Mouse (Mus musculus): ENCODE results near the gene Sumf2. TPM values are rescaled to one million over a fixed set of nuclear protein-coding genes. Genes with fewer than 3 reads are reported as not detected.

The Sumf2 gene
- polyA plus RNA-seq, 1 experiment from 2014 or later: 54.0 TPM

DNA sequence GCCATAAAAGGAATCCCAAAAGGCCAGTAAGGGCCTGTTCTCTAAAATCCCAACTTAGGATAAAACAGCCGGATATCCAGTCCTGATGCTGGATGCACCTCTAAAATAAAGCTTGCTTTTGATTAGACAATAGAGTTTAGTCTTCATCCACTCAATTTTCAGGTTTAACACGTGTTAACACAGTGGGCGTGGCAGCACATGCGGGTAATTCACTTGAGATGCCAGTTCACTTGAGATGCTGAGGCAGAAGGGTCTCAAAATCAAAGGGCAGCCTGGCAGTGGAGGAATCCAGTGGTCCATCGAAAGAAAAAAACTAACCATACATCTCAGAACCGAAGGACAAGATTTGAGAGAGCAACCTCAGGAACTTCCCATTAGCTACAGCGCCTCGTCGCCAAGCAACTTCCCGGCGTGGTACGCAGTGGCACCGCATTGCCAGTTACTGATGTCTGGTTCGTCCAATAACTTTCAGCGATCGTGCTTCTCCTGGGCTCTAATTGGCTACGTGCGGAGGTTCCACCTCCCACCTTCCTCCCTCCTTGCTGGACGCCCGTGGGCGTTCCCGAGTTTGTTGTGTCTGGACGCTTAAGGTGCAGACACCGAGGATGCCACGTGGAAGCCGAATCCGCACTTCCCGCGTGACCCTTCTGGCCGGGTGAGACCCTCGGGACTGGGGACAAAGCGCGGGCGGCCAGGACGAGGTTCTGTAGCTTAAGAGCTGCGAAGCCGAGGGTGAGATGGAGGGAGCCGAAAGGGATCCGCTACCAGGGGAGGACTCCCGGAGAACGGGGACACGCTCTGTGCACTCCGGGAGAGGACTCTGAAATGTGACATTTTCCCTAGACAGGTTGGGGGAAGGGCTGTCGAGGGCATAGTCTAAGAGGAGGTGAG, 48.7 kb downstream of the Sumf2 start, which contains the start of gene Zbed5:
Gene Zbed5 (plus strand): TSS at position 526 of the 891 bp plus-strand sequence.
- peak within 1 kb of the TSS; percentile 66 for H3K4me2 ChIP-seq (replicated peaks; ENCODE audit: low read depth, low read length)
- no peaks in the 10 kb centered on the region for H3K36me3 ChIP-seq (ENCODE audit: insufficient read depth, low read length)
- WGBS: 2% methylated on average over 44 of the region's 44 CpGs

GRCm38 (mm10) chr5:129898449-129898848, 51.7 kb downstream of the Sumf2 start, which contains the start of gene Phkg1:
TSS of gene Phkg1 (minus strand) at chr5:129898549.
- ATAC-seq (ENCODE audit: low FRiP score, low TSS enrichment): no peak
- H3K27me3 ChIP-seq (ENCODE audit: insufficient read depth, low read length): no peaks in the 10 kb centered on the region
- peaks cover 13% of the 10 kb centered on the region for H3K4me1 ChIP-seq (ENCODE audit: insufficient read depth, low read length)
- H3K27ac ChIP-seq (ENCODE audit: low read length): no peak within 1 kb of the TSS
- no peak within 1 kb of the TSS for H3K4me2 ChIP-seq (replicated peaks; ENCODE audit: low read depth, low read length)
- H3K36me3 ChIP-seq (ENCODE audit: insufficient read depth, low read length): peaks cover 8% of the 10 kb centered on the region
- no peak within 1 kb of the TSS for H3K9ac ChIP-seq (replicated peaks; ENCODE audit: low read length)
- no peak within 1 kb of the TSS for H3K4me3 ChIP-seq (ENCODE audit: low read length)
- 87% methylated on average over 1 of the region's 1 CpGs for WGBS
- no peaks in the 10 kb centered on the region for H3K9me3 ChIP-seq (ENCODE audit: low read length)

More for the DNA sequence above, 48.7 kb downstream of the Sumf2 start, which contains the start of gene Zbed5:
- peaks cover 13% of the 10 kb centered on the region for H3K4me1 ChIP-seq (ENCODE audit: insufficient read depth, low read length)
- H3K9ac ChIP-seq (replicated peaks; ENCODE audit: low read length): peak within 1 kb of the TSS; percentile 72
- peak; percentile 99 for ATAC-seq (ENCODE audit: low FRiP score, low TSS enrichment)
- peak within 1 kb of the TSS; percentile 82 for H3K4me3 ChIP-seq (ENCODE audit: low read length)
- no peak within 1 kb of the TSS for H3K27ac ChIP-seq (ENCODE audit: low read length)
- no peaks in the 10 kb centered on the region for H3K9me3 ChIP-seq (ENCODE audit: low read length)
- H3K27me3 ChIP-seq (ENCODE audit: insufficient read depth, low read length): no peaks in the 10 kb centered on the region

DNA sequence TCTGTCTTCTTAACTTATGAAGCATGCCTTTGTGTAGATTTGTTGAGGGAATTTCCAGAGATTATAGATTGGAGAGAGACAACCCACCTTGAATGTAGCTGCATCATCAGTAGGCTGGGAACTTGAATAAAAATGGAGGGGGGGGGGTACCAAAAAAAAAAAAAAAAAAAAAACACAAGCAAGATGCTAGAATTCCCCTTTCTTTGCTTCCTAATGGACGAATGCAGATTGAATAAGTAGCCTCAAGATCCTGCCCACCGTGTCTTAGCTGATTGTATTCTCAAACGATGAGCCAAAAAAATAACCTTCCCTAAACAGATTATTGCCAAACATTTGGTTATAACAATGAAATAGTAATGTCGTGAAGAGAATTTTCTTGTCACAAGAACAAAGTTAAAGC, 61.0 kb downstream of the Sumf2 start:
- 19% methylated on average over 4 of the region's 4 CpGs for WGBS

GRCm38 (mm10) chr5:129908242-129908965, 61.6 kb downstream of the Sumf2 start, which contains the start of gene Nupr1l:
TSS of gene Nupr1l (plus strand) at chr5:129908540.
- Histone ChIP-seq H3K9ac (replicated peaks; ENCODE audit: low read length) (peak within 1 kb of the TSS; percentile 86), H3K4me3 (ENCODE audit: low read length) (peak within 1 kb of the TSS; percentile 75), H3K36me3 (ENCODE audit: insufficient read depth, low read length) (no peaks in the 10 kb centered on the region), H3K4me1 (ENCODE audit: insufficient read depth, low read length) (peaks cover 11% of the 10 kb centered on the region), H3K27ac (ENCODE audit: low read length) (peak within 1 kb of the TSS; percentile 97), H3K27me3 (ENCODE audit: insufficient read depth, low read length) (no peaks in the 10 kb centered on the region), H3K9me3 (ENCODE audit: low read length) (no peaks in the 10 kb centered on the region), H3K4me2 (replicated peaks; ENCODE audit: low read depth, low read length) (peak within 1 kb of the TSS; percentile 69)
- under 1% methylated on average over 63 of the region's 63 CpGs for WGBS
- peak; percentile 98 for ATAC-seq (ENCODE audit: low FRiP score, low TSS enrichment)

More for the DNA sequence above, 61.0 kb downstream of the Sumf2 start:
- Histone ChIP-seq H3K4me2 (replicated peaks; ENCODE audit: low read depth, low read length) (peak overlapping the region; percentile 69), H3K27me3 (ENCODE audit: insufficient read depth, low read length) (no peaks in the 10 kb centered on the region), H3K27ac (ENCODE audit: low read length) (peak overlapping the region; percentile 51; the same call in 1 of the 2 replicates), H3K9me3 (ENCODE audit: low read length) (no peaks in the 10 kb centered on the region), H3K36me3 (ENCODE audit: insufficient read depth, low read length) (no peaks in the 10 kb centered on the region; the same call in 1 of the 2 replicates), H3K9ac (replicated peaks; ENCODE audit: low read length) (peak overlapping the region; percentile 86), H3K4me1 (ENCODE audit: insufficient read depth, low read length) (peaks cover 11% of the 10 kb centered on the region), H3K4me3 (ENCODE audit: low read length) (peak overlapping the region; percentile 75)
- no peak for ATAC-seq (ENCODE audit: low FRiP score, low TSS enrichment)

DNA sequence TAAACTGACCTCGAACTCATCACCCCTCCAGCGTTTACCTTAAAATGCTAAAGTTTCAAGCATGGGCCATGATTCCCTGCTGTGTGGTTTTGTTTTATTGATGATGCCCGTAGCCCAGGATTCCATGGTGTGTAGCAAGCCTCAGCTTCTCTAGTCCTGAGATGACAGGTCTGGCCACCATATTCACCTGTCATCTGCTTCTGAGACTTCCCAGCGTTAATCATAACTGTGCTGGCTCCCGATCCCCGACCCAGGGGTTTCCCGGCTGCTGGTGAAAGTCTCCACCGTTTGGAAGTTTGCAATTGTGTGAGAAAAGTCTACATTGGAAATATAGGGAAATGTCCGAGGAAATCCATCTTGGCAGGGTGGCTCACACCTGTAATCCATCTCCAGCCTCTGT, 62.4 kb downstream of the Sumf2 start:
- Histone ChIP-seq H3K4me2 (replicated peaks; ENCODE audit: low read depth, low read length) (peak overlapping the region; percentile 69), H3K27me3 (ENCODE audit: insufficient read depth, low read length) (no peaks in the 10 kb centered on the region), H3K4me1 (ENCODE audit: insufficient read depth, low read length) (peaks cover 11% of the 10 kb centered on the region), H3K9me3 (ENCODE audit: low read length) (no peaks in the 10 kb centered on the region), H3K4me3 (ENCODE audit: low read length) (peak overlapping the region; percentile 75), H3K9ac (replicated peaks; ENCODE audit: low read length) (peak overlapping the region; percentile 86), H3K36me3 (ENCODE audit: insufficient read depth, low read length) (no peaks in the 10 kb centered on the region), H3K27ac (ENCODE audit: low read length) (peak overlapping the region; percentile 97)
- no peak for ATAC-seq (ENCODE audit: low FRiP score, low TSS enrichment)
- WGBS: 71% methylated on average over 9 of the region's 9 CpGs

GRCm38 (mm10) chr5:129909591-129909990, 62.8 kb downstream of the Sumf2 start:
- Histone ChIP-seq H3K9me3 (ENCODE audit: low read length) (no peaks in the 10 kb centered on the region), H3K27me3 (ENCODE audit: insufficient read depth, low read length) (no peaks in the 10 kb centered on the region), H3K4me2 (replicated peaks; ENCODE audit: low read depth, low read length) (no peak overlapping the region), H3K9ac (replicated peaks; ENCODE audit: low read length) (no peak overlapping the region), H3K27ac (ENCODE audit: low read length) (no peak overlapping the region), H3K36me3 (ENCODE audit: insufficient read depth, low read length) (no peaks in the 10 kb centered on the region), H3K4me1 (ENCODE audit: insufficient read depth, low read length) (peaks cover 11% of the 10 kb centered on the region), H3K4me3 (ENCODE audit: low read length) (no peak overlapping the region)
- WGBS: 78% methylated on average over 7 of the region's 7 CpGs
- no peak for ATAC-seq (ENCODE audit: low FRiP score, low TSS enrichment)

Other genes with a start within 250 kb of the Sumf2 start
- gene Zfp11, start 176.9 kb upstream of the Sumf2 start, polyA plus RNA-seq (2015; fragmentation: Nextera tagmentation; extraction: Ambion mirVana): 6.3 and 6.6 TPM in 2 replicates
- not detected in 2 replicates for gene Sept14, start 138.5 kb upstream of the Sumf2 start, polyA plus RNA-seq (2015; fragmentation: Nextera tagmentation; extraction: Ambion mirVana)
- gene Mrps17, start 131.5 kb upstream of the Sumf2 start, polyA plus RNA-seq (2015; fragmentation: Nextera tagmentation; extraction: Ambion mirVana): 198 and 203 TPM in 2 replicates
- 152 and 161 TPM in 2 replicates for gene Nipsnap2, start 121.9 kb upstream of the Sumf2 start, polyA plus RNA-seq (2015; fragmentation: Nextera tagmentation; extraction: Ambion mirVana)
- gene Psph, start 59.5 kb upstream of the Sumf2 start, polyA plus RNA-seq (2015; fragmentation: Nextera tagmentation; extraction: Ambion mirVana): 60.9 and 61.0 TPM in 2 replicates
- 1,059 and 1,110 TPM in 2 replicates for gene Chchd2, start 40.5 kb downstream of the Sumf2 start, polyA plus RNA-seq (2015; fragmentation: Nextera tagmentation; extraction: Ambion mirVana)
- gene Zbed5, start 48.7 kb downstream of the Sumf2 start, polyA plus RNA-seq (2015; fragmentation: Nextera tagmentation; extraction: Ambion mirVana): 6.5 and 7.8 TPM in 2 replicates
- gene Phkg1, start 51.6 kb downstream of the Sumf2 start, polyA plus RNA-seq (2015; fragmentation: Nextera tagmentation; extraction: Ambion mirVana): 0.21 and 0.28 TPM in 2 replicates
- 4.4 and 4.9 TPM in 2 replicates for gene Nupr1l, start 61.6 kb downstream of the Sumf2 start, polyA plus RNA-seq (2015; fragmentation: Nextera tagmentation; extraction: Ambion mirVana)
- gene Vkorc1l1, start 95.0 kb downstream of the Sumf2 start, polyA plus RNA-seq (2015; fragmentation: Nextera tagmentation; extraction: Ambion mirVana): 20.4 and 22.3 TPM in 2 replicates
- 55.0 and 59.4 TPM in 2 replicates for gene Gusb, start 156.1 kb downstream of the Sumf2 start, polyA plus RNA-seq (2015; fragmentation: Nextera tagmentation; extraction: Ambion mirVana)
- gene Asl, start 182.3 kb downstream of the Sumf2 start, polyA plus RNA-seq (2015; fragmentation: Nextera tagmentation; extraction: Ambion mirVana): 59.2 and 73.9 TPM in 2 replicates
- gene Crcp, start 182.3 kb downstream of the Sumf2 start, polyA plus RNA-seq (2015; fragmentation: Nextera tagmentation; extraction: Ambion mirVana): 43.7 and 46.2 TPM in 2 replicates
- 67.7 and 70.1 TPM in 2 replicates for gene Tpst1, start 226.3 kb downstream of the Sumf2 start, polyA plus RNA-seq (2015; fragmentation: Nextera tagmentation; extraction: Ambion mirVana)